Mouse (Mus musculus): ENCODE data around the gene Sgms2. TPM values are rescaled to one million over a fixed set of nuclear protein-coding genes. Genes with fewer than 3 reads are reported as not detected.

Sgms2 gene
- total RNA-seq, 2 experiments from 2014 or later: 3.5 to 4.1 TPM

GRCm38 (mm10) chr3:131326637-131327036 lies 164.6 kb downstream of the Sgms2 start:
- intact Hi-C loops (cut with DNase I): no loop called here

GRCm38 (mm10) chr3:131322081-131322815 lies 169.0 kb downstream of the Sgms2 start:
- no peak for DNase-seq (ENCODE audit: low spot score in 2 of 2)
- intact Hi-C loops (cut with DNase I): loop anchor here (5.0 kb wide), 1 partner anchor 205 kb away; no protein-coding TSS in a partner anchor

More at GRCm38 (mm10) chr3:131326637-131327036, 164.6 kb downstream of the Sgms2 start:
- no peak for DNase-seq (ENCODE audit: low spot score in 2 of 2)

- DNase-seq (ENCODE audit: low spot score in 2 of 2): peak; percentile 77 to 83
- intact Hi-C loops (cut with DNase I): loop anchor here (2.0 to 5.0 kb wide), 2 partner anchors 207 to 233 kb away; no protein-coding TSS in a partner anchor
Observed at GRCm38 (mm10) chr3:131320184-131320583, 171.0 kb downstream of the Sgms2 start.

- DNase-seq (ENCODE audit: low spot score in 2 of 2): no peak
- intact Hi-C loops (cut with DNase I): no loop called here
Observed at GRCm38 (mm10) chr3:131318211-131318610, 173.0 kb downstream of the Sgms2 start.

- DNase-seq (ENCODE audit: low spot score in 2 of 2): no peak
- intact Hi-C loops (cut with DNase I): no loop called here
Observed at GRCm38 (mm10) chr3:131317126-131317525, 174.1 kb downstream of the Sgms2 start.

GRCm38 (mm10) chr3:131315957-131316510 lies 175.2 kb downstream of the Sgms2 start:
- intact Hi-C loops (cut with DNase I): no loop called here

GRCm38 (mm10) chr3:131312340-131312739 lies 178.9 kb downstream of the Sgms2 start:
- DNase-seq (ENCODE audit: low spot score in 2 of 2): no peak
- intact Hi-C loops (cut with DNase I): no loop called here

More at GRCm38 (mm10) chr3:131315957-131316510, 175.2 kb downstream of the Sgms2 start:
- DNase-seq (ENCODE audit: low spot score in 2 of 2): no peak

GRCm38 (mm10) chr3:131310572-131310971 lies 180.6 kb downstream of the Sgms2 start:
- intact Hi-C loops (cut with DNase I): no loop called here
- no peak for DNase-seq (ENCODE audit: low spot score in 2 of 2)

- no peak for DNase-seq (ENCODE audit: low spot score in 2 of 2)
- intact Hi-C loops (cut with DNase I): no loop called here
Observed at GRCm38 (mm10) chr3:131307811-131308210, 183.4 kb downstream of the Sgms2 start.

- no peak for DNase-seq (ENCODE audit: low spot score in 2 of 2)
- intact Hi-C loops (cut with DNase I): no loop called here
Observed at GRCm38 (mm10) chr3:131306255-131306654, 185.0 kb downstream of the Sgms2 start.

GRCm38 (mm10) chr3:131303320-131303714 lies 187.9 kb downstream of the Sgms2 start:
- DNase-seq (ENCODE audit: low spot score in 2 of 2): no peak
- intact Hi-C loops (cut with DNase I): loop anchor here (5.0 kb wide), 1 partner anchor 249 kb away; no protein-coding TSS in a partner anchor

GRCm38 (mm10) chr3:131302452-131303319 lies 188.5 kb downstream of the Sgms2 start, which contains the start of gene Cyp2u1:
Gene Cyp2u1, minus strand, starts transcription at chr3:131303227.
- peak; percentile 91 to 92 for DNase-seq (ENCODE audit: low spot score in 2 of 2)
- intact Hi-C loops (cut with DNase I): loop anchor here (5.0 kb wide), 1 partner anchor 250 kb away; no protein-coding TSS in a partner anchor

- peak in 1 of 2 experiments; percentile 67 for DNase-seq (ENCODE audit: low spot score in 2 of 2)
- intact Hi-C loops (cut with DNase I): loop anchor here (5.0 kb wide), 1 partner anchor 252 kb away; no protein-coding TSS in a partner anchor
Observed at GRCm38 (mm10) chr3:131299908-131300307, 191.3 kb downstream of the Sgms2 start.

- DNase-seq (ENCODE audit: low spot score in 2 of 2): no peak
- intact Hi-C loops (cut with DNase I): no loop called here
Observed at GRCm38 (mm10) chr3:131299078-131299477, 192.1 kb downstream of the Sgms2 start.

- intact Hi-C loops (cut with DNase I): no loop called here
- DNase-seq (ENCODE audit: low spot score in 2 of 2): no peak
Observed at GRCm38 (mm10) chr3:131296893-131297292, 194.3 kb downstream of the Sgms2 start.

GRCm38 (mm10) chr3:131295513-131296200 lies 195.6 kb downstream of the Sgms2 start:
- DNase-seq (ENCODE audit: low spot score in 2 of 2): no peak
- intact Hi-C loops (cut with DNase I): no loop called here

GRCm38 (mm10) chr3:131294503-131294902 lies 196.7 kb downstream of the Sgms2 start:
- intact Hi-C loops (cut with DNase I): no loop called here
- no peak for DNase-seq (ENCODE audit: low spot score in 2 of 2)

GRCm38 (mm10) chr3:131292959-131293358 lies 198.3 kb downstream of the Sgms2 start:
- intact Hi-C loops (cut with DNase I): no loop called here
- no peak for DNase-seq (ENCODE audit: low spot score in 2 of 2)

- no peak for DNase-seq (ENCODE audit: low spot score in 2 of 2)
- intact Hi-C loops (cut with DNase I): no loop called here
Observed at GRCm38 (mm10) chr3:131292349-131292748, 198.9 kb downstream of the Sgms2 start.

Data from left cerebral cortex, postnatal 14 days (tissue).